Mouse (Mus musculus) kidney, embryonic 14.5 days (tissue): ENCODE results near the gene Hoxa3. TPM values are rescaled to one million over a fixed set of nuclear protein-coding genes. Genes with fewer than 3 reads are reported as not detected.
A peak's percentile ranks its signal among the peaks of the same experiment; 100 is the strongest.

ENCODE experiments used
- ATAC-seq: fragments of 200-750 bp; cut with Nextera tagmentation; 2 replicates; pipeline ENCODE4 v1.8.0; 2017; ENCODE audit warnings: moderate number of reproducible peaks, mild to moderate bottlenecking, moderate TSS enrichment, moderate library complexity; ENCODE audit not compliant: low FRiP score, low TSS enrichment
- H3K27ac ChIP-seq: fragments of 300-500 bp; sonication (generic); 2 replicates; pipeline ENCODE4 v1.5.1; 2014; ENCODE audit warnings: low read depth, mild to moderate bottlenecking, low read length, moderate library complexity, mixed read lengths
- H3K27me3 ChIP-seq: fragments of 300-500 bp; sonication (generic); 2 replicates; pipeline ENCODE4 v1.6.1; 2014; ENCODE audit warnings: mild to moderate bottlenecking, low read length; ENCODE audit not compliant: control insufficient read depth, insufficient read depth
- H3K36me3 ChIP-seq: fragments of 300-500 bp; sonication (generic); 2 replicates; pipeline ENCODE4 v1.6.1; 2014; ENCODE audit warnings: low read length, mixed read lengths; ENCODE audit not compliant: control insufficient read depth, insufficient read depth
- H3K4me1 ChIP-seq: fragments of 300-500 bp; sonication (generic); 2 replicates; pipeline ENCODE4 v1.6.1; 2014; ENCODE audit warnings: low read length, mixed read lengths; ENCODE audit not compliant: control insufficient read depth, insufficient read depth
- H3K4me2 ChIP-seq: fragments of 300-500 bp; sonication (generic); replicated peaks from 2 replicates; pipeline ENCODE4 v1.6.1; 2014; ENCODE audit warnings: low read depth, mild to moderate bottlenecking, low read length
- H3K4me3 ChIP-seq: fragments of 300-500 bp; sonication (generic); 2 replicates; pipeline ENCODE4 v1.5.1; 2014; ENCODE audit warnings: mild to moderate bottlenecking, low read length
- H3K9ac ChIP-seq: fragments of 300-500 bp; sonication (generic); 2 replicates; pipeline ENCODE4 v1.6.1; 2014; ENCODE audit warnings: low read depth, mild to moderate bottlenecking, low read length, moderate library complexity
- H3K9me3 ChIP-seq: fragments of 300-500 bp; sonication (generic); 2 replicates; pipeline ENCODE4 v1.6.1; 2016; ENCODE audit warnings: low read length; ENCODE audit not compliant: control insufficient read depth
- WGBS: fragments of 180-500 bp; shearing (Covaris S2); extraction: QIAGEN DNeasy Blood & Tissue Kit; methylation state at CpG from one replicate; pipeline ENCODE4 v1.1.7; 2014; 5-methylcytosine and 5-hydroxymethylcytosine counted together
- polyA plus RNA-seq: library from polyadenylated mRNA; unstranded; fragments of >200 nt; fragmentation: Nextera tagmentation; extraction: Ambion mirVana; gene quantifications from 2 replicates; pipeline ENCODE4 v1.2.1, GENCODE M21; 2014

The Hoxa3 gene
- polyA plus RNA-seq, 1 experiment from 2014 or later, result 13.6 TPM

DNA sequence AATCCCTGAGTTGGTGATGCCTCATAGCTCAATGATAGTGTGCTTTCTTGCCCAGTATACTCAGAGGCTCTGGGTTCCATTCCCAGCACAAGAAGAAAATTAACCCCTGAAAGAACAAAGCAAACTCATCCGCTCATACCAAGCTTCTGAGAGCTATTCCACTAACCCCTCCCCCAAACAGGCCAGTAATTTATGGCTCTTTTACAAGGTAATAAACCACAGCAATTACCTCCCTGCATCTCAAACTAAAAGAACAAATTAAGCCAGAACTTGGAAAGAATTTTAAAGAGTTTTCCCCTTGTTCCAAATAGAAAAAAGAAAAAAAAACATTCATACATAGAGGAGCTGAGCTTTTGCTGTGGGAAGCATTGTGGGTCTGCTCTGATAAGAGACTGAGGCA is 30.3 kb downstream of the Hoxa3 start:
- H3K9ac ChIP-seq, result no peak overlapping the region; the same call in 1 of the 2 replicates
- no peak overlapping the region for H3K4me3 ChIP-seq
- peak overlapping the region; percentile 27; the same call in 1 of the 2 replicates for H3K4me2 ChIP-seq
- no peaks in the 10 kb centered on the region for H3K27me3 ChIP-seq
- H3K4me1 ChIP-seq, result peaks cover 75% of the 10 kb centered on the region
- peaks cover 24% of the 10 kb centered on the region; the same call in 1 of the 2 replicates for H3K36me3 ChIP-seq
- 6% methylated on average over 1 of the region's 1 CpGs for WGBS
- peak overlapping the region; percentile 94 for H3K27ac ChIP-seq
- no peak for ATAC-seq
- no peaks in the 10 kb centered on the region for H3K9me3 ChIP-seq

DNA sequence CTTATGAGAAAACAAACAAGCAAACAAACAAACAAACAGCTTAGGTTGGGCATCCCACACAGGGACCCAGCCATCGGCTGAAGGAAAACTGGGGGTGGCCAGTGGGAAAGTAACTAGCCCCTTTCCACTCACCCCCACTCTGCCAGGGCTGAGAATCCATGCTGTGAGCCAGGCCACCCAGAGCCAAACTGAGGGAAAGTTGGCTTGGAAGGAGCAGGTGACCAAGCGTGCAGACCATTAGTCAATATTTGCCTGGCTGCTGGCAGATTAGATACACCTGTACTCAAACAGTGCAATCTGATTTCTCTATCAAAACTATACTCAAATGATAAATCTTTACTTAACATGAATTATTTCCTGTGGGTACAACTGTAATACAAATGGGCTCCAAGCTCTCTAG is 31.1 kb downstream of the Hoxa3 start:
- Histone ChIP-seq H3K4me1 (peaks cover 78% of the 10 kb centered on the region), H3K4me3 (no peak overlapping the region), H3K36me3 (peaks cover 23% of the 10 kb centered on the region; the same call in 1 of the 2 replicates), H3K9me3 (no peaks in the 10 kb centered on the region), H3K27ac (peak overlapping the region; percentile 94; the same call in 1 of the 2 replicates), H3K27me3 (no peaks in the 10 kb centered on the region), H3K9ac (no peak overlapping the region), H3K4me2 (0 out of 2 replicates have a peak overlapping the region, but pooled peaks have one; percentile 1)
- WGBS, result 38% methylated on average over 2 of the region's 2 CpGs
- no peak for ATAC-seq

DNA sequence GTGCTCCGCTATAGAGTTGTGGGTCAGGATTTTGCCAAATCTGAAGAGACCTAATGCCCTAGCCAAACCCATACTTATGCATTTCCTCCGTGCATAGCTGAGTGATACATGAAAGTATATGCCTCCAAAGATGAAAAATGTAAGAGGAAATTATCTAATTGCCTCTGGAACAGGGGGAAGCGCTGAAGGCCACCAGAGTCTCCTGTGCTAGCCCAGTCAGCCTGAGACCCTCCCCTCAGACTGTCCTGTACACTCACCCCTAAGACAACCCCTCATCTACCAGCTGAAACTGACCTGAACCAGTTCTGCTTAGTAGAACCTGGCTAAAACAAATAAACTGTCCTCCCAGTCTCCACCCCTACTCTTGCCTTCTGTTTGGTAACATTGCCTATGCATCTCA is 32.4 kb downstream of the Hoxa3 start:
- peaks cover 79% of the 10 kb centered on the region for H3K4me1 ChIP-seq

DNA sequence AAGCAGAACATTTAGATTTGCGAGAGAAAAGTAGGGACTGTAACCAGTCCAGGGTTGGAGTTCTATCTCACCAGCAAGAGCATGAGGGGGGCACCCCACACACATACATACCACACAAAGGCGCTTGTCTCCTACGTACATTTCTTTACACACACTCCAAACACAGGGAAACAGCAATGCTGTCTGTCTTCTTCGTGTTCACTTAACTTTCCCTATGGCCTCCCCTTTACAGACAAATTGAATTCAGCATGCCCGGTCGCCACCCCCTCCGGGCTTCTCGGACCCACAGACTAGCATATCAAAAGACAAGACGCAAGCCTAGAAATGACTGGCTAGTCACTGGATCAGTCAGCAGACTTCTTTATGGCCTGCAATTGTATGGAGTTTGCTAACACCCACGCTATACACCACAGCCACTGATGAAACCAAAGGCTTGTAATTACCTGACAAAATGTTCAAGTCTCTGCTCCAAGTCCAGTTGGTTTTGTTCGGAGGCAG is 32.9 kb downstream of the Hoxa3 start:
- H3K36me3 ChIP-seq, result peaks cover 12% of the 10 kb centered on the region; the same call in 1 of the 2 replicates
- 11% methylated on average over 11 of the region's 11 CpGs for WGBS
- peak overlapping the region; percentile 88 for H3K9ac ChIP-seq
- no peak for ATAC-seq
- H3K4me2 ChIP-seq, result peak overlapping the region; percentile 67
- H3K4me1 ChIP-seq, result peaks cover 75% of the 10 kb centered on the region
- no peaks in the 10 kb centered on the region for H3K27me3 ChIP-seq
- peak overlapping the region; percentile 71 for H3K4me3 ChIP-seq
- H3K9me3 ChIP-seq, result no peaks in the 10 kb centered on the region
- peak overlapping the region; percentile 89 for H3K27ac ChIP-seq

More for the DNA sequence above, 32.4 kb downstream of the Hoxa3 start:
- H3K27ac ChIP-seq, result peak overlapping the region; percentile 89; the same call in 1 of the 2 replicates
- H3K9ac ChIP-seq, result peak overlapping the region; percentile 88; the same call in 1 of the 2 replicates
- peaks cover 12% of the 10 kb centered on the region; the same call in 1 of the 2 replicates for H3K36me3 ChIP-seq
- no peak for ATAC-seq
- 35% methylated on average over 3 of the region's 3 CpGs for WGBS
- peak overlapping the region; percentile 71; the same call in 1 of the 2 replicates for H3K4me3 ChIP-seq
- no peaks in the 10 kb centered on the region for H3K9me3 ChIP-seq
- H3K27me3 ChIP-seq, result no peaks in the 10 kb centered on the region
- H3K4me2 ChIP-seq, result peak overlapping the region; percentile 67

DNA sequence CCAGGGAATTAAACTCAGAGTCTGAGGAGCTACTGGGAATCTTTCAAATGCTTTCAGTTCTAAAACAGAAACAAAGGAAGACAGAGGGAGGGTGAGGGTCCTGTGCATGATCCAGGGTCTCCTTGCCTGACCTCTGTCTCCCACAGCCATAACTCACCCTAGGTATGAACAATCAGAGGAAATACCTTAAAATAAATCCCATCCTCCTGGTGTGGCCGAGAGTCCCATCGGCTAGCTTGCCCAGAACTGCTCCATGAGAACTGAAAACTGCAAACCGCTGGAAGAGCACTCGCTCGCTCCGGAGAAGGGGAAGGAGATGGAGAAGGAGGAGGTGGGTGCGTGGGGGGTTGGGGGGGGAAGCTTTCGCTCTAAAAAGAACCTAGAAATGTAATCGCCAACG is 33.4 kb downstream of the Hoxa3 start:
- H3K9ac ChIP-seq, result peak overlapping the region; percentile 88
- ATAC-seq, result no peak
- peak overlapping the region; percentile 89 for H3K27ac ChIP-seq
- H3K4me3 ChIP-seq, result peak overlapping the region; percentile 71
- H3K4me1 ChIP-seq, result peaks cover 69% of the 10 kb centered on the region
- H3K9me3 ChIP-seq, result no peaks in the 10 kb centered on the region
- no peaks in the 10 kb centered on the region for H3K27me3 ChIP-seq
- H3K36me3 ChIP-seq, result peaks cover 12% of the 10 kb centered on the region; the same call in 1 of the 2 replicates
- WGBS, result 5% methylated on average over 10 of the region's 10 CpGs
- H3K4me2 ChIP-seq, result peak overlapping the region; percentile 67

DNA sequence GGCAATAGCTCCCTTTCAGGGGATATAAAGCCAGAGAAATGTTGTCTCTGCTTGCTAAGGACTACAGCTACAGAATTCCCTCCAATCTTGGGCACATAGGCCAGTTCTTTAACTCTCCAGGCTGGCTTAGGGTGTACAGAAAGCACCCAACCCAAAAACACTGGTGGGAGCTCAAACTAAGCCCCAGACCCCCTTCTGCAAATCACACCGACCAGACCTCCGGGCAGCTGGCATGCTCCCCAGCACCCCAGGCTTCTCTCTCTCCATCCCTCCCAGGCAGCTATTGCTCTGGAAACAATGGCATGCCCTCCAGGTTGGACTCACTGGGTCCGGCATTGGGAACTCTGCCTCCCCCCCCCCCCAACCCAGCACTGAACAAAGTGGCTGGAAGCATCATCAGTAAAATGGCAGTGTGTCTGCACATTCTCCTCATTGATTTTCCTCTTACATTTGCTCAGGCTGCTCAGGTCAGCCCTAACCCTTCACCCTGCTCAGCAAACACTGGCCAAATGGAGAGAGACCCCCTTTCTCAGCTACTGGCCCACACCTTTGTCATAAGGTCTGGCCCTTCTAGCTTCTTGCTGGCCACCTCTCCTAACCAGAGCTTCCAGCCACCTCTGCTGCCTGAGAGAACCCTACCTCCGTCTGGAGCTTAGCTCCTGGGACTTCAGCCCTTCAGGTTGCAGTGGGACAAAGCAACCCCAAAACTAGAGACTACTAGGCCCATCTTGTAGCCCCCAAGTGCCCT is 34.0 kb downstream of the Hoxa3 start:
- peak overlapping the region; percentile 67 for H3K4me2 ChIP-seq
- no peak for ATAC-seq
- peaks cover 12% of the 10 kb centered on the region; the same call in 1 of the 2 replicates for H3K36me3 ChIP-seq
- WGBS, result 14% methylated on average over 4 of the region's 4 CpGs
- peak overlapping the region; percentile 89 for H3K27ac ChIP-seq
- H3K27me3 ChIP-seq, result no peaks in the 10 kb centered on the region
- peak overlapping the region; percentile 71 for H3K4me3 ChIP-seq
- H3K9ac ChIP-seq, result peak overlapping the region; percentile 88
- peaks cover 63% of the 10 kb centered on the region for H3K4me1 ChIP-seq
- no peaks in the 10 kb centered on the region for H3K9me3 ChIP-seq

DNA sequence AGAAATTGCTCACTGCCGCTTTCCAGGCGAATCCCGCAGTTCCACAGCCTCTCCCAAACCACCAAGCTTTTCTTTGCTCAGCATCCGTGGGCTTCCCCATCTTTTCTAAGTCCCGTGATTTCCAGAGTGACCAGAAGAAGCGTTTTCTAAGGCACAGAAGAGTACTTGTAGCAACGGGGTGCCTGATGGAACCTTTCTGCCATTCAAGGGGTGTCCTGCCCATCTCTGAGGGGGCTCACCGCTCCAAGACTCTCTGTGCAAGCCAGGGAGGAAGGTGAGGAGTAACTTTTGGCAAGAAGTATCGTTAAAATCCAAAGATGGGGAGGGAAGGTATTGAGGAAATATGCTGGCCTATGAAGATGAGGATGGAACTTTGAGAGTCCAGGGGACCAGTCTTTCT is 35.3 kb downstream of the Hoxa3 start:
- peaks cover 62% of the 10 kb centered on the region for H3K4me1 ChIP-seq
- WGBS, result 11% methylated on average over 9 of the region's 9 CpGs
- peak overlapping the region; percentile 67 for H3K4me2 ChIP-seq
- peak overlapping the region; percentile 98 for H3K27ac ChIP-seq
- H3K9ac ChIP-seq, result peak overlapping the region; percentile 88
- H3K27me3 ChIP-seq, result no peaks in the 10 kb centered on the region
- ATAC-seq, result no peak
- H3K36me3 ChIP-seq, result peaks cover 12% of the 10 kb centered on the region; the same call in 1 of the 2 replicates
- H3K4me3 ChIP-seq, result peak overlapping the region; percentile 71
- no peaks in the 10 kb centered on the region for H3K9me3 ChIP-seq

DNA sequence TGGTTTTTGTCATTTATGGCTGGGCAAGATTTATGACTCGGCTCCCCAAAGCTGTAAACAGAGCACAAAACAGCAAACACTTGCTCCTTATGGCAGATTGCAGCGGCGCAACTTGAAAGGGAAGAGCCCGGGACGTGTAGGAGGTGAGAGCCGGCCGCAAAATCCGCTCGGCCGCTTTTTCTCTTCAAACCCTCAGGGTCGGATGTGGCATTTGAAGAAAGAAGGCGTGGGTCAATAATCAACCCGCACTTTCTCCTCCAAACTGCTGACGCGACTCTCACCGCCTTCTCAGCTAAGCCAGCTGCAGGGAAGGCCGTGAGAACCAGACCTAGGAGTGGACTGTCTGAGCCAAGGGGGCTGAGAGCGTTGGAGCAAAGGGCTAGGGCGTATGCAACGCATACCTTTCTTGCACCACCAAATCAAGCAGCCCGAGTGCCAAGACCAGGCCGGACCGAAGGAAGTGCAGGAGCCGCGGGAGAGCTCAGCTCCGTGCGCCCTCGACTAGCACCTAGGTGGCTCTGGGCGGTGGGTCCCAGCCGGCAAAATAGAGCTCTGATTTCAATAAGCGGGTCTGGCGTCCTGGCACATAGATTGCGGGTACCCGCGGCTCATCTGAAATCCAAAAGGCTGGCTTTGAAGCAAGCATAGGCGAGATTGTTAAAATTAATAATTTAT is 35.9 kb downstream of the Hoxa3 start, which contains the start of gene 5730596B20Rik:
TSS of gene 5730596B20Rik (plus strand) at position 438 of the 675 bp plus-strand sequence.
- Histone ChIP-seq H3K4me3 (peak within 1 kb of the TSS; percentile 71), H3K27me3 (no peaks in the 10 kb centered on the region), H3K9me3 (no peaks in the 10 kb centered on the region), H3K36me3 (peaks cover 12% of the 10 kb centered on the region; the same call in 1 of the 2 replicates), H3K4me1 (peaks cover 66% of the 10 kb centered on the region), H3K27ac (peak within 1 kb of the TSS; percentile 98), H3K4me2 (peak within 1 kb of the TSS; percentile 67), H3K9ac (peak within 1 kb of the TSS; percentile 88)
- WGBS, result under 1% methylated on average over 36 of the region's 36 CpGs
- peak; percentile 30 for ATAC-seq
